Mouse (Mus musculus): Measurements from ENCODE around the gene Cpeb4.

DNA sequence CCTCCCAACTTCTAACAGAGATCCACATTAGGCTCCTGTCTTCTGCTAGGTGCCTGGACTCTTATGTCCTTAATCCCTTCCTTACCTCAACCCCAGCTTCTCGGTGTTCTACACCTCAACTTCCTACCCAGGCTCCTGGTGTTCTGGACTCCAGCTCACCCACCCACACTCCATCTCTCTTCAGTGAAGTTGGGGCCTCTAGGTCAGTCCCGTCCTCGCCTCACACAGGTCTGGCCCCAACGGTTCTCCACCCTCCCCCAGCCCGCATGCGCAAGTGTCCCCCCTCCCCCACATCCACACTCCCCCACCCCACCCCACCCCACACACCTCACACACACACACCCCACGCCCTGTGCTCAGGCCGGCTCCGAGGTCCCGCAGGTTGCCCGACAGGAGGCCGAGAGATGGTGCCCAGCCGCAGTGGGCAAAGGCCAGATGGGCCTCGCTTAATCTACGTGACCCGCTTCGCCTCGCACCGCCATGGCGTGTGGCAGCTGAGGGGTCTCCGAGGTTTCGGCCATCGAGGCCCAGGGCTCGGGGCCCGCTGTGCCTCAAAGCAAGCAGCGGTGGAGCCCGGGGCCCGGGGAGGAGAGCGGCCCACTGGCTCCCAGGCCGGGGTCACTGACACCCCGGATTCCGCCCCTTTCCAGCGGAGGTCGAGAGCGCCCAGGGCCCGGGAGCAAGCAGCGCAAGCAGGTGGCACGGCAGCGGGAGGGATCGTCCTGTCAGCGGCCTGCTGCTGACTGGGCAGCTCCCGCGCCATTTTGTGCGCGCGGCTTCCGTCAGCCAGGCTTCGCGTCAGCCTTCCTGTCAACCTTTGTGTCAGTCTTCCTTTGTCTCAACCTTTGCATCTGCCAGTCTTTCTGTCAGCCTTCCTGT is 93.5 kb downstream of the Cpeb4 start, which contains the start of gene 4930524B15Rik:
- TF ChIP-seq GATA1 (IDR thresholded peaks at IDR 0.05; ENCODE audit: low read length) (no peak), TAL1 (IDR thresholded peaks at IDR 0.05; ENCODE audit: low read length) (no peak)
